Mouse (Mus musculus): ENCODE measurements around the gene Iqch. TPM values are rescaled to one million over a fixed set of nuclear protein-coding genes. Genes with fewer than 3 reads are reported as not detected.

Gene Iqch
- polyA plus RNA-seq, 1 experiment from 2014 or later, result 0.09 TPM

- no peak for ATAC-seq (ENCODE audit: low FRiP score, low TSS enrichment)
- Histone ChIP-seq H3K9ac (ENCODE audit: low read depth, low read length) (no peak overlapping the region), H3K27me3 (ENCODE audit: control insufficient read depth, insufficient read depth, low read length) (no peaks in the 10 kb centered on the region), H3K36me3 (ENCODE audit: control insufficient read depth, insufficient read depth, low read length) (no peaks in the 10 kb centered on the region), H3K27ac (ENCODE audit: low read depth, low read length) (no peak overlapping the region), H3K4me2 (replicated peaks; ENCODE audit: low read depth, low read length) (no peak overlapping the region), H3K4me3 (ENCODE audit: low read length) (no peak overlapping the region), H3K4me1 (ENCODE audit: control insufficient read depth, insufficient read depth, low read length) (0 out of 2 replicates have a peak, but pooled peaks cover 2% of the 10 kb centered on the region), H3K9me3 (ENCODE audit: control insufficient read depth, low read length) (no peaks in the 10 kb centered on the region)
- WGBS, result 73% methylated on average over 8 of the region's 8 CpGs
Observed at GRCm38 (mm10) chr9:63507110-63507509, 95.2 kb downstream of the Iqch start.

GRCm38 (mm10) chr9:63503890-63504289 lies 98.4 kb downstream of the Iqch start:
- Histone ChIP-seq H3K9ac (ENCODE audit: low read depth, low read length) (no peak overlapping the region), H3K4me2 (replicated peaks; ENCODE audit: low read depth, low read length) (no peak overlapping the region), H3K4me1 (ENCODE audit: control insufficient read depth, insufficient read depth, low read length) (no peaks in the 10 kb centered on the region), H3K27ac (ENCODE audit: low read depth, low read length) (no peak overlapping the region), H3K9me3 (ENCODE audit: control insufficient read depth, low read length) (no peaks in the 10 kb centered on the region), H3K27me3 (ENCODE audit: control insufficient read depth, insufficient read depth, low read length) (no peaks in the 10 kb centered on the region), H3K4me3 (ENCODE audit: low read length) (no peak overlapping the region), H3K36me3 (ENCODE audit: control insufficient read depth, insufficient read depth, low read length) (no peaks in the 10 kb centered on the region)
- ATAC-seq (ENCODE audit: low FRiP score, low TSS enrichment), result no peak
- WGBS, result 80% methylated on average over 2 of the region's 2 CpGs

DNA sequence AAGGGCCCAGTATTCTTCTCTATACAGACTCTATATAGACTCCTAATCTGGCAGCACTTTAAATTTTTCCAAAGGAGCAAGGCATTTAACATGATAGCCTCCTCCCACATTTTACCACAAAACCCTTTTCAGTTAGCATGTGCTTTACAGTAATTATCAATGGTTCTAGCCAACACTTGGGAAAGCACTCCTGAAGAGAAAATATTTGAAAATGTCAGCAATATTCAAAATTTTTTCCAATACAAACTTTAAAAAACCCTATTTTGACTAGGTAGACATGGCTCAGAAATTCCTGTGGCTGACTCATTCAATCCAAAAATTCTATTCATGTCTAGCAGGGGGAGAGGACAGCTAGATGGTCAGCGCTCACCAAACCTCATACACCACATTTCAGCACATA lies 100.8 kb downstream of the Iqch start:
- Histone ChIP-seq H3K27ac (ENCODE audit: low read depth, low read length) (no peak overlapping the region), H3K4me3 (ENCODE audit: low read length) (no peak overlapping the region), H3K27me3 (ENCODE audit: control insufficient read depth, insufficient read depth, low read length) (no peaks in the 10 kb centered on the region), H3K9me3 (ENCODE audit: control insufficient read depth, low read length) (no peaks in the 10 kb centered on the region), H3K9ac (ENCODE audit: low read depth, low read length) (no peak overlapping the region), H3K4me2 (replicated peaks; ENCODE audit: low read depth, low read length) (no peak overlapping the region), H3K36me3 (ENCODE audit: control insufficient read depth, insufficient read depth, low read length) (no peaks in the 10 kb centered on the region), H3K4me1 (ENCODE audit: control insufficient read depth, insufficient read depth, low read length) (no peaks in the 10 kb centered on the region)
- ATAC-seq (ENCODE audit: low FRiP score, low TSS enrichment), result no peak
- 95% methylated on average over 1 of the region's 1 CpGs for WGBS

GRCm38 (mm10) chr9:63499912-63500311 lies 102.4 kb downstream of the Iqch start:
- 81% methylated on average over 8 of the region's 8 CpGs for WGBS
- no peaks in the 10 kb centered on the region for H3K9me3 ChIP-seq (ENCODE audit: control insufficient read depth, low read length)
- no peak overlapping the region for H3K27ac ChIP-seq (ENCODE audit: low read depth, low read length)
- no peaks in the 10 kb centered on the region for H3K36me3 ChIP-seq (ENCODE audit: control insufficient read depth, insufficient read depth, low read length)
- no peak overlapping the region for H3K9ac ChIP-seq (ENCODE audit: low read depth, low read length)
- ATAC-seq (ENCODE audit: low FRiP score, low TSS enrichment), result no peak
- no peak overlapping the region for H3K4me2 ChIP-seq (replicated peaks; ENCODE audit: low read depth, low read length)
- no peak overlapping the region for H3K4me3 ChIP-seq (ENCODE audit: low read length)
- no peaks in the 10 kb centered on the region for H3K27me3 ChIP-seq (ENCODE audit: control insufficient read depth, insufficient read depth, low read length)
- no peaks in the 10 kb centered on the region for H3K4me1 ChIP-seq (ENCODE audit: control insufficient read depth, insufficient read depth, low read length)

GRCm38 (mm10) chr9:63495786-63496185 lies 106.5 kb downstream of the Iqch start:
- WGBS, result 81% methylated on average over 2 of the region's 2 CpGs
- no peaks in the 10 kb centered on the region for H3K27me3 ChIP-seq (ENCODE audit: control insufficient read depth, insufficient read depth, low read length)
- no peak for ATAC-seq (ENCODE audit: low FRiP score, low TSS enrichment)
- H3K4me1 ChIP-seq (ENCODE audit: control insufficient read depth, insufficient read depth, low read length), result no peaks in the 10 kb centered on the region
- no peak overlapping the region for H3K9ac ChIP-seq (ENCODE audit: low read depth, low read length)
- no peaks in the 10 kb centered on the region for H3K9me3 ChIP-seq (ENCODE audit: control insufficient read depth, low read length)
- no peaks in the 10 kb centered on the region for H3K36me3 ChIP-seq (ENCODE audit: control insufficient read depth, insufficient read depth, low read length)
- H3K27ac ChIP-seq (ENCODE audit: low read depth, low read length), result no peak overlapping the region
- H3K4me3 ChIP-seq (ENCODE audit: low read length), result no peak overlapping the region
- no peak overlapping the region for H3K4me2 ChIP-seq (replicated peaks; ENCODE audit: low read depth, low read length)

GRCm38 (mm10) chr9:63493746-63494145 lies 108.5 kb downstream of the Iqch start:
- Histone ChIP-seq H3K4me2 (replicated peaks; ENCODE audit: low read depth, low read length) (no peak overlapping the region), H3K9me3 (ENCODE audit: control insufficient read depth, low read length) (no peaks in the 10 kb centered on the region), H3K36me3 (ENCODE audit: control insufficient read depth, insufficient read depth, low read length) (no peaks in the 10 kb centered on the region), H3K27ac (ENCODE audit: low read depth, low read length) (no peak overlapping the region), H3K4me1 (ENCODE audit: control insufficient read depth, insufficient read depth, low read length) (no peaks in the 10 kb centered on the region), H3K4me3 (ENCODE audit: low read length) (no peak overlapping the region), H3K27me3 (ENCODE audit: control insufficient read depth, insufficient read depth, low read length) (no peaks in the 10 kb centered on the region), H3K9ac (ENCODE audit: low read depth, low read length) (no peak overlapping the region)
- no peak for ATAC-seq (ENCODE audit: low FRiP score, low TSS enrichment)
- 89% methylated on average over 4 of the region's 4 CpGs for WGBS

DNA sequence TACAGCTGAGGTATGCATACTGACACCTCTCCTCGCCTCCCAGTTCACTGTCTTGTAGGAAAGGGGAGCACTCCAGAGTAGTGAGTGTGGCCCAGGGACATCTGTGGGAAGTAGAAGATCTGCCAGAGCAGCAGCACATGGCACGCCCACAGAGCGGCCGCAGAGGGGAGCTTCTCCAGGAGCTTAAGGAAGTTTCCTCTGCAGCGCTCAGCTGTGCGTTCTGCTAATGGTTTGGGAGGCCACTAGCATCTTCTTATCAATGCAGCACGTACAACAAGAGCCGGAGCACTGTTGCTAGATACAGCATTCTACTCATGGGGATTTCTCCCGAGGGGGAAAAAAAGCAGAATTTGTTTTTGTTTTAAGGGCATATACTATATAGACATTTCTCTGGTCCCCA lies 110.0 kb downstream of the Iqch start:
- Histone ChIP-seq H3K4me3 (ENCODE audit: low read length) (no peak overlapping the region), H3K36me3 (ENCODE audit: control insufficient read depth, insufficient read depth, low read length) (no peaks in the 10 kb centered on the region), H3K4me1 (ENCODE audit: control insufficient read depth, insufficient read depth, low read length) (no peaks in the 10 kb centered on the region), H3K9me3 (ENCODE audit: control insufficient read depth, low read length) (no peaks in the 10 kb centered on the region), H3K27ac (ENCODE audit: low read depth, low read length) (no peak overlapping the region), H3K9ac (ENCODE audit: low read depth, low read length) (no peak overlapping the region), H3K4me2 (replicated peaks; ENCODE audit: low read depth, low read length) (no peak overlapping the region), H3K27me3 (ENCODE audit: control insufficient read depth, insufficient read depth, low read length) (no peaks in the 10 kb centered on the region)
- ATAC-seq (ENCODE audit: low FRiP score, low TSS enrichment), result no peak
- WGBS, result 34% methylated on average over 9 of the region's 9 CpGs

GRCm38 (mm10) chr9:63490521-63491307 lies 111.6 kb downstream of the Iqch start:
- no peak for ATAC-seq (ENCODE audit: low FRiP score, low TSS enrichment)
- no peaks in the 10 kb centered on the region for H3K36me3 ChIP-seq (ENCODE audit: control insufficient read depth, insufficient read depth, low read length)
- H3K4me3 ChIP-seq (ENCODE audit: low read length), result no peak overlapping the region
- no peaks in the 10 kb centered on the region for H3K9me3 ChIP-seq (ENCODE audit: control insufficient read depth, low read length)
- H3K27ac ChIP-seq (ENCODE audit: low read depth, low read length), result no peak overlapping the region
- 74% methylated on average over 12 of the region's 12 CpGs for WGBS
- no peak overlapping the region for H3K4me2 ChIP-seq (replicated peaks; ENCODE audit: low read depth, low read length)
- no peak overlapping the region for H3K9ac ChIP-seq (ENCODE audit: low read depth, low read length)
- H3K27me3 ChIP-seq (ENCODE audit: control insufficient read depth, insufficient read depth, low read length), result no peaks in the 10 kb centered on the region
- H3K4me1 ChIP-seq (ENCODE audit: control insufficient read depth, insufficient read depth, low read length), result no peaks in the 10 kb centered on the region

GRCm38 (mm10) chr9:63489156-63489555 lies 113.1 kb downstream of the Iqch start:
- no peak overlapping the region for H3K4me2 ChIP-seq (replicated peaks; ENCODE audit: low read depth, low read length)
- H3K36me3 ChIP-seq (ENCODE audit: control insufficient read depth, insufficient read depth, low read length), result no peaks in the 10 kb centered on the region
- no peak overlapping the region for H3K27ac ChIP-seq (ENCODE audit: low read depth, low read length)
- H3K4me3 ChIP-seq (ENCODE audit: low read length), result no peak overlapping the region
- no peak overlapping the region for H3K9ac ChIP-seq (ENCODE audit: low read depth, low read length)
- 74% methylated on average over 6 of the region's 6 CpGs for WGBS
- no peak for ATAC-seq (ENCODE audit: low FRiP score, low TSS enrichment)
- H3K4me1 ChIP-seq (ENCODE audit: control insufficient read depth, insufficient read depth, low read length), result no peaks in the 10 kb centered on the region
- no peaks in the 10 kb centered on the region for H3K9me3 ChIP-seq (ENCODE audit: control insufficient read depth, low read length)
- H3K27me3 ChIP-seq (ENCODE audit: control insufficient read depth, insufficient read depth, low read length), result no peaks in the 10 kb centered on the region
